Mouse (Mus musculus): Measurements from ENCODE around the gene Arfip2.

Gene Arfip2

GRCm38 (mm10) chr7:105611767-105612166, 28.4 kb downstream of the Arfip2 start:
- no peak for DNase-seq

GRCm38 (mm10) chr7:105608467-105608866, 31.7 kb downstream of the Arfip2 start:
- DNase-seq: no peak

- DNase-seq: peak; percentile 74
Measured at GRCm38 (mm10) chr7:105602860-105603623, 37.2 kb downstream of the Arfip2 start.

GRCm38 (mm10) chr7:105590097-105590496, 50.1 kb downstream of the Arfip2 start:
- DNase-seq: no peak

- no peak for DNase-seq
Measured at GRCm38 (mm10) chr7:105588325-105588912, 51.8 kb downstream of the Arfip2 start.
